Mouse (Mus musculus) CH12.LX (cell line): ENCODE measurements at regions not wholly inside any gene's neighbourhood (a gene's known extent, or its start where the extent isn't known, plus 50 kb on each side); places are given as distances from the start of the nearest gene placed in this dataset.

Experiments
- CTCF ChIP-seq, 2 experiments: IDR thresholded peaks in 1 of 2; conservative IDR thresholded peaks in 1 of 2; 2 replicates each; pipeline ENCODE4 v1.5.1; 2011 to 2012; ENCODE audit warnings: low read depth in 2 of 2, low read length in 2 of 2, improper control_type of control experiment in 1 of 2, inconsistent platforms in 1 of 2, mild to moderate bottlenecking in 1 of 2, moderate library complexity in 1 of 2
- ETS1 ChIP-seq: conservative IDR thresholded peaks from 2 replicates; pipeline ENCODE4 v1.6.1; 2012; ENCODE audit warnings: low read depth, mild to moderate bottlenecking, inconsistent platforms, low read length, improper control_type of control experiment, moderate library complexity

DNA sequence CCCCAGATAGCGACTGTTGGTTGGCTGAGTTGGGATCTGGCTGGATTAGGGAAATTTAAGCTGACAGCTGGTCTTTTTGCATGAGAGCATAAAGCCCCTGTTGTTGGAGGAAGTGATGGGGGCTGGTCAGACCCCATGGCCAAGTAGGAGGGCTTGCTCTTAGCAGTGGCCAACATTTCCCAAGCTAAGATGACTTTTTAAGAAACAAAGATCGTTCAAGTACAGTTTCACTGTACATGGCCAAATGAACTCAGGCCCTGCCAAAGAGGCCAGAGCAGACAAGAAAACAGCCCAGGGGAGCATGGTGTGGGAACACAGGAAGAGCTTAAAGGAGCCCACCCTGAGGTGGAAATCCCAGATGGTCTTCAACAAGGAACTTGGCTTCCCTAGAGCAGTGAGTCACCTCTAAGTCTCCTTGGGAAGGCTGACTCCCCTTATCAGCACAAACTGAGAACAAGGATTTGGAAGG is 128.0 kb upstream of the Ankrd55 start:
- TF ChIP-seq ETS1 (no peak), CTCF (conservative IDR thresholded peaks at IDR 0.05 in 1 of 2, IDR thresholded peaks at IDR 0.05 in 1 of 2; ENCODE audit: low read depth in 2 of 2, low read length in 2 of 2) (no peak)
